Mouse (Mus musculus) heart, adult 2 months (tissue): Measurements from ENCODE around the gene Gm38100. TPM values are rescaled to one million over a fixed set of nuclear protein-coding genes. Genes with fewer than 3 reads are reported as not detected.

Experiments used
- DNase-seq, 2 experiments: peaks; one replicate each; pipeline ENCODE4 v3.0.0; 2021
- H3K27ac ChIP-seq: fragments of 200-600 bp; 2 replicates; pipeline ENCODE4 v1.8.1; 2022
- H3K27me3 ChIP-seq: fragments of 200-500 bp; 2 replicates; pipeline ENCODE4 v1.6.1; 2012; ENCODE audit warnings: mild to moderate bottlenecking, low read length, inconsistent platforms, mixed read lengths; ENCODE audit not compliant: control insufficient read depth, insufficient read depth
- H3K36me3 ChIP-seq: fragments of 200-500 bp; 2 replicates; pipeline ENCODE4 v1.6.1; 2012; ENCODE audit warnings: low read length, inconsistent platforms; ENCODE audit not compliant: control insufficient read depth, insufficient read depth
- H3K4me1 ChIP-seq: fragments of 200-500 bp; 2 replicates; pipeline ENCODE4 v1.6.1; 2011; ENCODE audit warnings: low read length; ENCODE audit not compliant: control insufficient read depth, insufficient read depth
- H3K4me3 ChIP-seq: fragments of 200-600 bp; 2 replicates; pipeline ENCODE4 v1.8.1; 2022
- H3K79me2 ChIP-seq: fragments of 200-500 bp; replicated peaks from 2 replicates; pipeline ENCODE4 v1.6.1; 2012; ENCODE audit warnings: mild to moderate bottlenecking, inconsistent platforms, low read length, moderate library complexity, mixed read lengths; ENCODE audit not compliant: control insufficient read depth, insufficient read depth
- H3K9ac ChIP-seq: fragments of 200-500 bp; 2 replicates; pipeline ENCODE4 v1.6.1; 2012; ENCODE audit warnings: low read depth, mild to moderate bottlenecking, control low read depth, inconsistent platforms, low read length, mixed read lengths
- CTCF ChIP-seq: fragments of 200-600 bp; IDR thresholded peaks from 2 replicates; pipeline ENCODE4 v1.8.1; 2022; ENCODE audit warnings: antibody characterized with exemption, mild to moderate bottlenecking, moderate library complexity
- EP300 ChIP-seq: fragments of 200-500 bp; IDR thresholded peaks from 2 replicates; pipeline ENCODE4 v1.6.1; 2011; ENCODE audit warnings: low read depth, low read length, control low read depth; ENCODE audit not compliant: insufficient read depth
- POLR2A ChIP-seq: fragments of 200-500 bp; IDR thresholded peaks from 2 replicates; pipeline ENCODE4 v1.6.1; 2011; ENCODE audit warnings: mild to moderate bottlenecking, low read depth, low read length, control low read depth; ENCODE audit not compliant: insufficient read depth
- WGBS: fragments of 180-500 bp; shearing (Covaris S2); methylation state at CpG from one replicate; pipeline ENCODE4 v1.1.7; 2018; 5-methylcytosine and 5-hydroxymethylcytosine counted together
- intact Hi-C: fragments of 180-260 bp; cut with DNase I; formaldehyde crosslinking; loops from one replicate; pipeline ENCODE4 v1.15.1; 2025
- polyA plus RNA-seq: library from polyadenylated mRNA; depleted of rRNA; stranded (reverse); fragments of >200 nt; gene quantifications from 2 replicates; pipeline ENCODE4 v1.2.3, GENCODE M21; 2012
- total RNA-seq, 2 experiments: library from RNA; stranded (reverse); gene quantifications; 2 replicates each; pipeline ENCODE4 v1.2.3; 2021

The Gm38100 gene
- total and polyA plus RNA-seq, 3 experiments = not detected

GRCm38 (mm10) chr1:175893263-175893662 lies 26.9 kb upstream of the Gm38100 start:
- Histone ChIP-seq H3K4me3 (no peak overlapping the region), H3K79me2 (no peaks in the 10 kb centered on the region), H3K9ac (no peak overlapping the region), H3K4me1 (no peaks in the 10 kb centered on the region), H3K27ac (no peak overlapping the region), H3K36me3 (no peaks in the 10 kb centered on the region), H3K27me3 (no peaks in the 10 kb centered on the region)
- no peak for DNase-seq
- intact Hi-C loops = no loop called here
- 88% methylated on average over 6 of the region's 6 CpGs for WGBS
- no peak for TF ChIP-seq CTCF
- no peak for TF ChIP-seq POLR2A
- TF ChIP-seq EP300 = no peak

GRCm38 (mm10) chr1:175893726-175894125 lies 26.4 kb upstream of the Gm38100 start:
- Histone ChIP-seq H3K36me3 (no peaks in the 10 kb centered on the region), H3K79me2 (no peaks in the 10 kb centered on the region), H3K9ac (no peak overlapping the region), H3K27ac (no peak overlapping the region), H3K27me3 (no peaks in the 10 kb centered on the region), H3K4me3 (no peak overlapping the region), H3K4me1 (no peaks in the 10 kb centered on the region)
- TF ChIP-seq POLR2A = no peak
- TF ChIP-seq CTCF = no peak
- no peak for TF ChIP-seq EP300
- no peak for DNase-seq
- intact Hi-C loops = no loop called here
- WGBS = 89% methylated on average over 12 of the region's 12 CpGs

- 82% methylated on average over 2 of the region's 2 CpGs for WGBS
Observed at GRCm38 (mm10) chr1:175911207-175911606, 8.9 kb upstream of the Gm38100 start.

GRCm38 (mm10) chr1:175912038-175912437 lies 8.1 kb upstream of the Gm38100 start:
- intact Hi-C loops = no loop called here
- H3K36me3 ChIP-seq = no peaks in the 10 kb centered on the region
- no peak overlapping the region for H3K4me3 ChIP-seq
- H3K4me1 ChIP-seq = no peaks in the 10 kb centered on the region
- no peak overlapping the region for H3K27ac ChIP-seq
- no peaks in the 10 kb centered on the region for H3K27me3 ChIP-seq
- WGBS = 83% methylated on average over 3 of the region's 3 CpGs
- TF ChIP-seq CTCF (no peak), POLR2A (no peak)
- H3K79me2 ChIP-seq = no peaks in the 10 kb centered on the region
- DNase-seq = no peak
- H3K9ac ChIP-seq = no peak overlapping the region

More at GRCm38 (mm10) chr1:175911207-175911606, 8.9 kb upstream of the Gm38100 start:
- intact Hi-C loops = no loop called here
- no peak overlapping the region for H3K4me3 ChIP-seq
- no peaks in the 10 kb centered on the region for H3K4me1 ChIP-seq
- H3K36me3 ChIP-seq = no peaks in the 10 kb centered on the region
- no peaks in the 10 kb centered on the region for H3K27me3 ChIP-seq
- no peaks in the 10 kb centered on the region for H3K79me2 ChIP-seq
- TF ChIP-seq EP300 = no peak
- no peak for DNase-seq
- H3K27ac ChIP-seq = no peak overlapping the region
- no peak overlapping the region for H3K9ac ChIP-seq

GRCm38 (mm10) chr1:175913728-175914303 lies 6.3 kb upstream of the Gm38100 start:
- Histone ChIP-seq H3K79me2 (no peaks in the 10 kb centered on the region), H3K27ac (no peak overlapping the region), H3K36me3 (no peaks in the 10 kb centered on the region), H3K9ac (no peak overlapping the region), H3K27me3 (no peaks in the 10 kb centered on the region), H3K4me3 (no peak overlapping the region), H3K4me1 (no peaks in the 10 kb centered on the region)
- intact Hi-C loops = no loop called here
- 48% methylated on average over 5 of the region's 5 CpGs for WGBS
- DNase-seq = no peak
- TF ChIP-seq CTCF (no peak), EP300 (no peak), POLR2A (no peak)

- intact Hi-C loops = loop anchor here (5.0 to 10.0 kb wide), 5 partner anchors 249 to 1326 kb away; partner anchors contain the start of gene Fh1
- Histone ChIP-seq H3K27ac (no peak overlapping the region), H3K79me2 (no peaks in the 10 kb centered on the region), H3K9ac (no peak overlapping the region), H3K4me1 (no peaks in the 10 kb centered on the region), H3K36me3 (no peaks in the 10 kb centered on the region), H3K4me3 (no peak overlapping the region), H3K27me3 (no peaks in the 10 kb centered on the region)
- TF ChIP-seq POLR2A = no peak
- WGBS = 61% methylated on average over 8 of the region's 8 CpGs
- peak; percentile 22 to 25 for DNase-seq
Observed at GRCm38 (mm10) chr1:175921091-175921490, 962 bp downstream of the Gm38100 start.
